Mouse (Mus musculus): ENCODE measurements around the gene Rapgef6.

Rapgef6 gene

DNA sequence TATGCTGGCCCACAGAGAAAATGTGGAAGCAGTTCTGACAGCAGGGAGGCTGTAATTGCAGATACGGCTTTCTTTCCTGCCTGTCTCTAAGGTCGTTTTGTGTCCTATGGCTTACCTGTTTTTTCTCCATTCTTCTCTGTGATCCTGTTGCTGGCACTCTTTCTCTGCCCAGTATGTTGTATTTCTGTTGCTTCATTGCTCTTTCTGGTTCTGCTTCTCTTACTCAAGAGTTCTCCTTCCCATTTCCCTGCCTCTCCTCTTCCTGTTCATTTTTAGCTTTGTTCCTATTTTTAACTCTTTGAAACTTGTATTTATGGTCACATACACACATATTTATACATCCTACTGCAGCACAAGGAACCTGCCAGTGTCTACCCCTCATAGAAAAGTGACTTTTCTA, 96.2 kb downstream of the Rapgef6 start:
- no peak for TF ChIP-seq GATA4 (IDR thresholded peaks at IDR 0.05; ENCODE audit: insufficient replicate concordance, low read length)

DNA sequence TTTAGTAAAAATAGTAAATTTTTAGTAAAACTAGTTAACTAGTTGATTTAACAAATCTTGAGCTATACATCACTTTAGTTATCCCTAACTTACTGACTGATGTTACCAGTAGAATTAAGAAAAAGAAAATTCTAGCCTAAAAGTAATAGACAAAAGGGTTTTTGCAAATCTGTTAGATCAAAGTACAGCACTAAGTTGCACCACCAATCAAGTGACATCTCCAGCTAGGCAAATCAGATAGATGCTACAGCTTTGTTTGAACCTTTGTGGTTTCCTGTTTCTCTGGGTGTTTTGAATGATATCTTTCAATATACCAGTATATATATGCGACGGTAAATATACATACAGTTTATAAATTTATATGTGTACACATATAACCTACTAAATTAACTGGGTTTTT, 99.1 kb downstream of the Rapgef6 start:
- TF ChIP-seq GATA4 (IDR thresholded peaks at IDR 0.05; ENCODE audit: insufficient replicate concordance, low read length) = no peak

DNA sequence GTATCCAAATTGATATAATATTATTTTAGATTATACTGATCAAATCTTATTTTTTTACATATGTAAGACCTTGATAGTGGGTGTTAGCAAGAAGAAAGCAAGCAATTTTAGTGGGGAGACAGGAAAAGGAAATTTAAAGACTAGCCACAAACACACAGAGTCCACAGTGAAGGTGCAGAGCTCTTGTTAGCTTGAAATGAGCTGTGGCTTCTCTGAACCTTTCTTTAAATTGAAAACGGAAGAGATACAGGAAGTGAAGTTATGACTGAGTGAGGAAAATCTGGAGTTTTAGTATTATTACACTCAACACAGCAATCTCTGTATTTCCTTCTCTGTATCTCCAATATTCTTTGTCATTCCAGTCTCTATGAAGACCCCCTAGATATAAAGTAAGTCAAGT, 104.3 kb downstream of the Rapgef6 start:
- no peak for TF ChIP-seq GATA4 (IDR thresholded peaks at IDR 0.05; ENCODE audit: insufficient replicate concordance, low read length)

DNA sequence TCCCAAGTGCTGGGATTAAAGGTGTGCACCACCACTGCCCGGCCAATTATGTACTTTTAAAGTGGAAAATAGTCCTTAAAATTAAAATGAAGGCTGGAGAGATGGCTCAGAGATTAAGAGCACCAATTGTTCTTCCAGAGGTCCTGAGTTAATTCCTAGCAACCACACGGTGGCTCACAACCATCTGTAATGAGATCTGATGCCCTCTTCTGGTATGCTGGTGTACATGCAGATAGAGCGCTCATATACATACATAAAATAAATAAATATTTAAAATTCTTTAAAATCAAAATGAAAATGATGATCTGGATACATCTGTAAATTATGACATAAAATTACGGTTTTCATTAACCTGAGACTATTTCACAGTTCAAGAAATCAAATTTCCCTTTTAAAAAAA, 123.8 kb downstream of the Rapgef6 start:
- TF ChIP-seq GATA4 (IDR thresholded peaks at IDR 0.05; ENCODE audit: insufficient replicate concordance, low read length) = no peak

DNA sequence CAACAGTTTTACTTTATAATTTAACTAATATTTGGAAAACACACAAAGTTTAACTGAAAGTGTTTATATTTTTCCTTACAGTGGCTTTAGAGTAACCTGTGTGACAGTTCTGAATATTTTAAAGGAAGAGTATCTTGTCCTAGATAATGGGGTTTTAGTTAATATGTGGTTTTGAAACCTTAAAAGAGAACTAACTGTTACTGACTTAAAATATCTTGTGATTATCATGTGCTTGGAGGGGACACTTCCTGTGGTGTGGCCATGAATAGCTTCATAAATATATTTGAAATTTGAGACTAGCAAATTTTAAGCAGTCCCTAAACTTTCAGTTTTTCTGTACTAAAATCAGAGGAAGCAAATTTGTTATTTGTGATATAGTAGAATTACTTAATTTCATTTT, 125.9 kb downstream of the Rapgef6 start:
- no peak for TF ChIP-seq GATA4 (IDR thresholded peaks at IDR 0.05; ENCODE audit: insufficient replicate concordance, low read length)

DNA sequence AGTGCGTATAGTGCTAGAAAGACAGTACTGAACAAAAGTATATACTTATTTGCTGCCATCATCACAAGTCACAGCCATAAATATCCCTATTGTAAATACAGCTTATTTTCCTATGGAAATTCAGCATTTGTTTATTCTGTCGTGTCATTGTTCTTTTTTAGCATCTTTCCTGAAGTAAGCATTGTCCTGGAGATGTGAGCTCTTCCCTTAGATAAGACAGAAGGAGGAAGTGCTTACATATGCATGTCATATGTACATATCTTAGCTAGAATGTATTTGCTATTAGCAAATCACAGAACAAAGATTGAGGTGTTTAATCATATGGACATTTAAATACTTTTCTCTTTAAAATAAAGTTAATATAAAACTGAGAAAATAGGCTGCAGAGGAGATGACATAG, 132.8 kb downstream of the Rapgef6 start:
- no peak for TF ChIP-seq GATA4 (IDR thresholded peaks at IDR 0.05; ENCODE audit: insufficient replicate concordance, low read length)

DNA sequence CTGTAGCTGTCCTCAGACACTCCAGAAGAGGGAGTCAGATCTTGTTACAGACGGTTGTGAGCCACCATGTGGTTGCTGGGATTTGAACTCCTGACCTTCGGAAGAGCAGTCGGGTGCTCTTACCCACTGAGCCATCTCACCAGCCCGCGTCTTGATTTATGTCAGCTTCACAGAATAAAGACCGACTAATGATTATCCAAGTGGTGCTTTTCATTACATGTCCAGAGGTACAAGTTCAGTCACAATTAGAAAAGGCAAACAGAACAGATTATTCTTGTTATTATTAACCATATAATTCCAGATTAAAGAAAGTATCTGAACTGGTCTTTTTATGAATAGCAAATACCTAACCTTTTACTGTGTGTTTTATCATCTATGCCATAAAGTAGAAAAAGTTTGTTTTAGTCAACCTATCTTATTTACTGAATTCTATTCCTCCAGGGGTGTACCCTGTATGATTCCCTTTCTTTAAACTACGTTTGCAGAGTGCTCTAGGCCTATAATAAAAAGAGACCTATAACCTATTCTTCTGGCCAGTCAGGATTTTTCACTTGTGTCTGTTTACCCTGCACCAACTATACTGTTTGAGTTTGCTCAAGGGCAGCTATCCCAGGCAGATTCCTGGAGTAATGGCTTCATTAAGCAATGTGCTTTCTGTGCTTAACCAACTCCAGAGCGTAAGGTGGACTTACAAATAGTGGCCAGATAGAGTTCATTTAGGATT, 151.1 kb downstream of the Rapgef6 start:
- TF ChIP-seq GATA4 (IDR thresholded peaks at IDR 0.05; ENCODE audit: insufficient replicate concordance, low read length) = no peak

DNA sequence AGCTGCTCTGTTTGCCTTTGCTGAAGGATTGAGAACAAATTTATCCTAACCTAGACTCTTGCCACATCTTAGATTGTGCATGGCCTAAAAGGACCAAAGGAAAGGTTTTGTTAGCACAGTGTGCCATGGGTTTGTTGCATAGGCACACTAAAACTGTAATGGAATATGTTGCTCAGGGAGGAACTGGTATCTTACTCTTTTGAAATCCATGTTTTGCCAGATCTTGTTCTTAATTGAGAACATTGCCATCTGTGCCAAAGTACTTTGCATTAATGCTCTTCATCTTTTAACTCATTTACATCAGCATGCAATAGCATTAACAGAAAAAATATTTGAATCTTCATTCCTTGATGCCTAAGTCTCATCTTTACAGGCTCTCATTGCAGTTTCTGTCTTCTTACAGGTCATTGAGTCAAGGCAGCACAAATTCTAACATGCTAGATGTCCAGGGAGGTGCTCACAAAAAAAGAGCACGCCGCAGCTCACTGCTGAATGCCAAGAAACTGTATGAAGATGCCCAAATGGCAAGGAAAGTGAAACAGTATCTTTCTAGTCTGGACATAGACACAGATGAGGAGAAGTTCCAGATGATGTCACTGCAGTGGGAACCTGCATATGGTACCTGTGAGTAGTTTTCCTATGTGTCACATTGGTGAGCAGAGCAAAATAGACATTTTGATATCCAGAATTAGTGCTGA, 153.3 kb downstream of the Rapgef6 start:
- TF ChIP-seq GATA4 (IDR thresholded peaks at IDR 0.05; ENCODE audit: insufficient replicate concordance, low read length) = no peak

DNA sequence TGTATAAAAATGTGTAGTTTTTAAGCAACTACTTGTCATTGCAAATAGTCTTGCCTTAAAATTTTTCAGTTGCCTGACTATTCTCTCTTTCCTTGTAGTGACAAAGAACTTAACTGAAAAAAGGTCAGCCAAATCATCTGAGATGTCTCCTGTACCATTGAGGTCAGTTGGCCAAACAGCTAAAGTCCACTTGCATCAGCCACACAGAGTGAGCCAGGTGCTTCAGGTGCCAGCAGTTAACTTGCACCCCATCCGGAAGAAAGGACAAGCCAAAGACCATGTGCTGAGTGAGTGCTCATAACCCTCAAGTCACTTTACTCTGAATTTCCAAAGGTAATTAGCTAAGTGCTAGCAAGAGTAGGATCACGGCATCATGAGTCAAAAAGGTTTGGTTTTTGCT, 156.5 kb downstream of the Rapgef6 start:
- no peak for TF ChIP-seq GATA4 (IDR thresholded peaks at IDR 0.05; ENCODE audit: insufficient replicate concordance, low read length)

DNA sequence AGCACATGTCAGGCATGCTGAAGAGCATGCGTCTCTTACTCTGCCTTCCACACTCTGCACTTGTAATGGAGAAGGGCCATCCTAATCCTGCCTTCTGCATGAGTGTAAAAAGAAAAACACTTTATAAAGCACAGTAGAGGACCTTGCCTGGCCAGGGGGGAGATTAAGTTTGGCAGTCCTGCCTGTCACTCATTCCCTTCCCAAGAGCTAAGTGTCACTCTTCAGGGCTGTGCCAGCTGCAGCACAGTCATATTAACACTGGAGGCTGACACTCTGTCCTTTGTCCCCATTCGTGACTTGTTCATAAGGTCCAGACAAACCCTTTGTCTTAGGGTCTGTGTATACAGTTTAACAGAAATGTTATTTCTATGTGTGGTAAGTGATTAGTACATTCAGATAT, 162.2 kb downstream of the Rapgef6 start:
- no peak for TF ChIP-seq GATA4 (IDR thresholded peaks at IDR 0.05; ENCODE audit: insufficient replicate concordance, low read length)

DNA sequence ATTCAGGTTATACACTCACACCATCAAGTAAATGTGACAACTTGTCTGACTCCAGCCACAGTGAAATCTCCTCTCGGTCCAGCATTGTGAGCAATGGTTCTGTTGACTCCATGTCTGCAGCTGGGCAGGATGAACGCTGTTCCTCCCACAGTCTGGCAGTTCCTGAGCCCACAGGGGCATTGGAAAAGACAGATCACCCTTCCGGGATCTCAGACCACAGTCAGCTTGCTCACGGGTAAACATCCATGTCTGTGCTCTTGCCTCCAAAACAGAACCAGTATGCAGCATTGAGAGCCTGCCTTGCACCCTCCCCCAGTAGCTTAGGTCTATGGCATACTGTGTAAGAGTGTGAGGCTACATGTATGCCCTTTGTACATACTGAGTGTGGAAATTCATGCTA, 167.5 kb downstream of the Rapgef6 start:
- no peak for TF ChIP-seq GATA4 (IDR thresholded peaks at IDR 0.05; ENCODE audit: insufficient replicate concordance, low read length)

DNA sequence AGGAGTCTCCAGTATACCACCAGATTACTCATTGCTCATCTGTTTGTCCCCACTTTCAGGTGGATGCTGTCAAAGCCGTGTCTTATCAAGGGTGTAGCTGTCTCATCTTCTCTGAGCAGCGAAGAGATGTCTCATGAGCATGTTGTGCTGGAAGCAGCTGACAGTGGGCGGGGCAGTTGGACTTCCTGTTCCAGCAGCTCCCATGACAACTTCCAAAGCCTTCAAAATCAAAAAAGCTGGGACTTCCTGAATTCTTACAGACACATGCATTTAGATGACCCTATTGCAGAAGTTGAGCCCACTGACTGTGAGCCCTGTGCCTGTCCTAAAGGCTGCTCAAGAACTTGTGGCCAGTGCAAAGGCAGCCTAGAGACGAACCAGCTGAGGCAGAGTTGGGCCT, 168.5 kb downstream of the Rapgef6 start:
- TF ChIP-seq GATA4 (IDR thresholded peaks at IDR 0.05; ENCODE audit: insufficient replicate concordance, low read length) = no peak

DNA sequence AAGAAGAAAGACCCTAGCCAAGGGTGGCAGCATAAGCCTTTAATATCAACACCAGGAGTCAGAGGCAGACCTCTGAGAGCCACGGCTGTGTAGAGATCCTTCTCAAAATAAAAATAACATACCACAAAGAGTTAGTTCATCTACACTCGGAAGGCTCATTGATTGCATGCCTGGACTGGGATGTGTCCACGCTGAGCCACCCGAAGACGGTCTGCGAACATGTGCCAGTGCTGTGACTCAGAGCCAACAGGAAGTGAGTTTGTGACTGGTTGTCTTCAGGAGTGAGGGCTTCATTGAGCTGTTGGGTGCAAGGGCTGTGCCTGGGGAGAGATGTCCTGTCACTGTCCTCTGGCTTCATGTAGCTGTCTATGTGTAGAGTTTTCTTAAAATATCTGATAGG, 171.0 kb downstream of the Rapgef6 start:
- TF ChIP-seq GATA4 (IDR thresholded peaks at IDR 0.05; ENCODE audit: insufficient replicate concordance, low read length) = no peak

DNA sequence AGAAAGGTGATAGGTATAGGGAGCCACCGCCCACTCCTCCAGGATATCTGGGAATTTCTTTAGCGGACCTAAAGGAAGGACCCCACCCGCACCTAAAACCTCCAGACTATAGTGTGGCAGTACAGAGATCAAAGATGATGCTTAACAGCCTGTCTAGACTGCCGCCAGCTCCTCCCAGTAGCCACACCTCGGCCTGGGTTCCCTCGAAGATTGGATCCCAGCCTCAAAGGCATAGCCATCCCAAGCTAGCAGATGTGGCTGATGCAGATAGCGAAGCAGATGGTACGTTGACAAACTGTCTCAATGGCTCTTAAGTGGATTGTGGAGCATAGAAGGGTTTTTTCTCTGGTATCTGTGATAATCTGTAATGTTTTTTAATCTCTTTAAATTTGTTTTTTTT, 171.6 kb downstream of the Rapgef6 start:
- TF ChIP-seq GATA4 (IDR thresholded peaks at IDR 0.05; ENCODE audit: insufficient replicate concordance, low read length) = no peak

DNA sequence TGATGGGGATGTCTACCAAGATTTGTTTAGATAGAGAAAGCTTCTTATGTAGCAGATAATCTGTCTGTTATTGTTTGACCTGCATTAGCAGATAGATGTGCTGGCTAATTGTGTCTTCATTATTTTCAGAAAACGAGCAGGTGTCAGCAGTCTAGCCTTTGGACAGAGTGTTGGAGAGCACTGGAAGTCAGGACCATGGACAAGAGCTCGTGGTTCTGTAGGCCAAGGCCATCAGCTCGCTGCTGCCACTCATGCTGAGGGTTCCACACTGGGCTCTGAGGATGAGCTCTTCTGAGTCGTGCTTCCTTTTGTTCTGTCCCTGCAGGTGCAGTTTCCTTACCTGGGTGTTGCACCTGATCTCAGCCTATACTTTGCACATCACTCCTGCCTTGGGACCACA, 173.3 kb downstream of the Rapgef6 start:
- TF ChIP-seq GATA4 (IDR thresholded peaks at IDR 0.05; ENCODE audit: insufficient replicate concordance, low read length) = no peak

DNA sequence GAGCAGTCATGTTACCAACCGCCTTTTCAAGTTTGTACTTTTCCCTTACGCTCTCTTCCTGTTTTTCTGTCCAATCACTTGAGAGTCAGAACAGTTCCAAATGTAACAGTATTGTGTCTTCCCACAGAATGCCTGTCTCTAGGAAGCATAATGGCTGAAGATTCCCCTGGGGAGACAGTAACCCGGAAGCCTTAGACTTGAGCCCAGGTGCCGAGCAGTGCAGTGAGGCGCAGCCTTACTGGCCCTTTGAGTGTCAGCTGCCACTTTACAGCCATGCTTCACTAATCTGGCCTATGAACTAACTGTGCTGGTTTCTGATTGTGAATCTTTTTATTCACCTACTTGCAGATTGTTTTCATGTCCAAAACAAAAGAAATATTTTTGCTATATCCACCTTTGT, 175.0 kb downstream of the Rapgef6 start:
- no peak for TF ChIP-seq GATA4 (IDR thresholded peaks at IDR 0.05; ENCODE audit: insufficient replicate concordance, low read length)

DNA sequence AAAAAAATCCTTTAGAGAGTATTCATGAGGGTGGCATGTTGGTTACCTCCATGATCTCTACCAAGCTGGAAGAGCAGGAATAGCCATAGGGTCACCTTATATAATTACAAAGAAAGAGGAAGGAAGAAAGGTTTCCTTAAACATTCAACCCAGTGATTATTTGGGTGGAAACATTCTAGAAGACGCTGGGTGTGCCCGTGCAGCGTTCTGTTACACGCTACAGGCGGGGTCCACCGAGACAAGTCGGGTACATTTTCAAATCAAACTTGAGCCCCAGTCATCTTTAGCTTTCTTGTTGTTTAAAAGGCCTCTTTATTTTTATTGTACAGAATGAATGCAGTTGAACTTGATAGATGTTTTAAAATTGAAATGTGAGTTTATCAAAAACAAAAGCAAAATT, 176.0 kb downstream of the Rapgef6 start:
- TF ChIP-seq GATA4 (IDR thresholded peaks at IDR 0.05; ENCODE audit: insufficient replicate concordance, low read length) = no peak

Data from liver, adult (tissue).